Mouse (Mus musculus) thymus, postnatal 0 days (tissue): ENCODE results near the gene Ank2. TPM values are rescaled to one million over a fixed set of nuclear protein-coding genes. Genes with fewer than 3 reads are reported as not detected.
"Not testable (repeated sequence)": the region's sequence is repeated elsewhere in the genome, so short reads cannot be mapped to it uniquely, and the experiment has no call there.

ENCODE experiments used
- DNase-seq: peaks from one replicate; pipeline ENCODE4 v3.0.0-alpha.2; 2015; ENCODE audit warnings: low spot score
- polyA plus RNA-seq: library from polyadenylated mRNA; unstranded; fragments of >200 nt; fragmentation: Nextera tagmentation; extraction: Ambion mirVana; gene quantifications from 2 replicates; pipeline ENCODE4 v1.2.1, GENCODE M21; 2015

Gene Ank2
- polyA plus RNA-seq, 1 experiment from 2014 or later: 1.3 TPM

- DNase-seq: no peak
Observed at GRCm38 (mm10) chr3:127361384-127361783, 137.8 kb downstream of the Ank2 start.

GRCm38 (mm10) chr3:127355252-127355651 is 143.9 kb downstream of the Ank2 start:
- no peak for DNase-seq

GRCm38 (mm10) chr3:127350602-127351362 is 148.4 kb downstream of the Ank2 start:
- no peak for DNase-seq

GRCm38 (mm10) chr3:127348926-127349325 is 150.2 kb downstream of the Ank2 start:
- DNase-seq: no peak

GRCm38 (mm10) chr3:127345860-127346459 is 153.2 kb downstream of the Ank2 start:
- DNase-seq: no peak

GRCm38 (mm10) chr3:127341300-127341699 is 157.8 kb downstream of the Ank2 start:
- no peak for DNase-seq

GRCm38 (mm10) chr3:127334876-127335275 is 164.3 kb downstream of the Ank2 start:
- DNase-seq: no peak

GRCm38 (mm10) chr3:127331562-127331961 is 167.6 kb downstream of the Ank2 start:
- DNase-seq: no peak

GRCm38 (mm10) chr3:127326355-127326754 is 172.8 kb downstream of the Ank2 start:
- DNase-seq: no peak

- DNase-seq: peak; percentile 53
Observed at GRCm38 (mm10) chr3:127322870-127323269, 176.3 kb downstream of the Ank2 start.

- no peak for DNase-seq
Observed at GRCm38 (mm10) chr3:127321645-127322044, 177.5 kb downstream of the Ank2 start.

- DNase-seq: not testable (repeated sequence)
Observed at GRCm38 (mm10) chr3:127321031-127321430, 178.1 kb downstream of the Ank2 start.

GRCm38 (mm10) chr3:127320311-127320710 is 178.8 kb downstream of the Ank2 start:
- DNase-seq: no peak

GRCm38 (mm10) chr3:127317641-127318040 is 181.5 kb downstream of the Ank2 start:
- no peak for DNase-seq

GRCm38 (mm10) chr3:127316717-127317116 is 182.4 kb downstream of the Ank2 start:
- no peak for DNase-seq

GRCm38 (mm10) chr3:127311521-127311920 is 187.6 kb downstream of the Ank2 start:
- DNase-seq: no peak

GRCm38 (mm10) chr3:127310079-127310478 is 189.1 kb downstream of the Ank2 start:
- no peak for DNase-seq

- DNase-seq: no peak
Observed at GRCm38 (mm10) chr3:127303957-127304553, 195.1 kb downstream of the Ank2 start.

- DNase-seq: no peak
Observed at GRCm38 (mm10) chr3:127303041-127303440, 196.1 kb downstream of the Ank2 start.

GRCm38 (mm10) chr3:127300790-127301189 is 198.4 kb downstream of the Ank2 start:
- no peak for DNase-seq

- DNase-seq: no peak
Observed at GRCm38 (mm10) chr3:127295921-127296320, 203.2 kb downstream of the Ank2 start.

- DNase-seq: no peak
Observed at GRCm38 (mm10) chr3:127294610-127295349, 204.4 kb downstream of the Ank2 start.
